Mouse (Mus musculus) liver, adult 2 months (tissue): Measurements from ENCODE around the gene Insr.

Experiments
- CTCF ChIP-seq: fragments of 200-500 bp; IDR thresholded peaks from 2 replicates; pipeline ENCODE4 v1.5.1; 2011; ENCODE audit warnings: low read depth, low read length, control low read depth
- POLR2A ChIP-seq: fragments of 200-500 bp; IDR thresholded peaks from 2 replicates; pipeline ENCODE4 v1.6.1; 2011; ENCODE audit warnings: low read length, control low read depth; ENCODE audit not compliant: insufficient read depth; ENCODE audit errors: extremely low read depth

DNA sequence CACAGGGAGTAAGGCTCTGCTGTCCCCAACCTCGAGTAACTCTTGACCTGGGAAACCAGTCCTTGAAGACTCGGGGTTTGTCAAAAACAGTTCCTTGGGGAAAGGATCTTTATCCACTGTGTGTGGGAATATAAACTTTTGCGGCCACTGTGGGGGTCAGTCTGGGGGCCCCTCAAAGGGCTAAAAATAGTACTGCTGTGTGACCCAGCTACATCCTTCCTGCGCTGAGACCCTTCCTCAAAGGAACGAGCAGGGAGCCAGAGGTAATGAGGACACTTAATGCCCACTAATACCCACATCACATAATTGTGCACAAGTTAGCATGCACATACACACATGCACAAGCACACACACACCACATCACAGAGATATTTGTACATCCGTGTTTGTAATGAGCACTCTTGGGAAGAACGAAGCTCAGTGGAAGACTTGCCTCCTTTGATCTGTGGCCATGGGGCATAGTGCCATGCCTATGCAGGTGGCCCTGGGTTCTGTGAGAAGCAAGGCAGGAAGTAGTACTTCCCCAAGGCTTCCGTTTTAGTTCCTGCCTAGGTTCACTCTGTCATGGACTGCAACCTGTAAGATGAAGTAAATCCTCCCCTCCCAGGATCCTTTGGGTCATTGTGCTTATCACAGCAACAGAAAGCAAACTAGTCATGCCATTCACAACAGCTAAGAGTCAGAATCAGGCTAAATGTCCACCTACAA lies 48.3 kb upstream of the Insr start:
- no peak for TF ChIP-seq POLR2A
- no peak for TF ChIP-seq CTCF
